Mouse (Mus musculus) C2C12 (cell line): ENCODE data around the gene Grb14. TPM values are rescaled to one million over a fixed set of nuclear protein-coding genes. Genes with fewer than 3 reads are reported as not detected.

Experiments
- H3K27me3 ChIP-seq: one replicate; pipeline ENCODE4 v1.6.1; 2011; ENCODE audit not compliant: control insufficient read depth, insufficient read depth, insufficient read length
- H3K36me3 ChIP-seq: one replicate; pipeline ENCODE4 v1.6.1; 2011; ENCODE audit not compliant: control insufficient read depth, insufficient read depth
- H3K4me3 ChIP-seq: one replicate; pipeline ENCODE4 v1.5.1; 2011; ENCODE audit warnings: mild to moderate bottlenecking, control low read depth; ENCODE audit not compliant: poor library complexity, insufficient read depth, severe bottlenecking
- H3K79me2 ChIP-seq: one replicate; pipeline ENCODE4 v1.6.1; 2011; ENCODE audit not compliant: control insufficient read depth, insufficient read depth
- H3K79me3 ChIP-seq: one replicate; pipeline ENCODE4 v1.6.1; 2011; ENCODE audit warnings: low read depth, control low read depth
- H3ac ChIP-seq: one replicate; pipeline ENCODE3; 2011; ENCODE audit warnings: low read depth; ENCODE audit not compliant: control insufficient read depth, insufficient read length
- CEBPB ChIP-seq: IDR thresholded peaks from one replicate; pipeline ENCODE4 v1.6.1; 2011; ENCODE audit warnings: low read depth, mild to moderate bottlenecking, control low read depth, moderate library complexity
- CTCF ChIP-seq: IDR thresholded peaks from one replicate; pipeline ENCODE4 v1.5.1; 2011; ENCODE audit not compliant: control insufficient read depth, insufficient read depth, insufficient read length
- FOSL1 ChIP-seq: IDR thresholded peaks from one replicate; pipeline ENCODE4 v1.8.0; 2011; ENCODE audit warnings: mild to moderate bottlenecking, low read length; ENCODE audit not compliant: poor library complexity, insufficient read depth, severe bottlenecking
- MAX ChIP-seq: IDR thresholded peaks from one replicate; pipeline ENCODE4 v1.6.1; 2011; ENCODE audit warnings: mild to moderate bottlenecking, control low read depth
- MYOD1 ChIP-seq: IDR thresholded peaks from one replicate; pipeline ENCODE4 v1.6.1; 2011; ENCODE audit warnings: low read depth; ENCODE audit not compliant: control insufficient read depth, insufficient read length
- MYOG ChIP-seq: IDR thresholded peaks from one replicate; pipeline ENCODE4 v1.6.1; 2011; ENCODE audit not compliant: control insufficient read depth, insufficient read length; ENCODE audit errors: extremely low read depth
- USF1 ChIP-seq: IDR thresholded peaks from one replicate; pipeline ENCODE4 v1.6.1; 2011; ENCODE audit warnings: low read depth, mild to moderate bottlenecking, control low read depth, moderate library complexity
- polyA plus RNA-seq: library from polyadenylated mRNA; unstranded; fragments of >200 nt; fragmentation: generic; extraction: Trizol; gene quantifications from one replicate; pipeline ENCODE4 v1.2.1, GENCODE M21; 2012; ENCODE audit warnings: missing spikeins

Gene Grb14
- polyA plus RNA-seq, 1 experiment: 0.32 TPM

DNA sequence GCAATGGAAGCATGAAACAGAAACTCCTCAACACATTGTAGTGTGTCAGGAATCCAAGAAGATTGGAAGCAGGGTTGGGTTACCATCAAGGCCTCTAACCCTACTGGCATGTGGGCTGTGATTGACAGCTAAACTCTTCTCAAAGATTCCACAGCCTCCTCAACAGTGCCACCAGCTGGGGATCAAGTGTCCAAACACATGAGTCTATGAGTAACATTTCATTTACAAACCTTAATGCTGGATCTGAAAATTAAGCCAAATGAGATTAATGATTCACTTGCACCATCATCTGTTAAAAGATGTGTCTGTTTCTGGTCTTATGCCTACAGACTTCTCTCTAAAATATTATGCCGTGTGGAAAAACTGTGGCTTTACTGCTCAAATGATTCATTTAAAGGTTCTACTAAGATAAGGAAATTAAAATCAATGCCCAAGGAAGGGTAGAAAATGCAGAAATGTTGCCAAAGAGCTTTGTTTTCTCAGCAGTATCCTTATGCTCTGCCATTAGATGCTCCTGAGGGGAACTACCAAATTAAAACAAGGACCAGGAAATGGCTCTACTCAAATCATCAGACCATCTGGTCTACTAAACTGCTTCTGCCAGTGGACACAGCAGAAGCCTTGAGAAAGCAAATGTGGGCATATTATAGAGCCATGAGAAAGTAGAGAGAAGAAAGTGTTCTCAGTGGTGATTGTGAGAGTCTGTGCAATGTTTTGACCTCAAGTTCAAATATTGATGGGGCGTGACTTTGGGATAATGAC is 35.2 kb downstream of the Grb14 start:
- no peak overlapping the region for H3K4me3 ChIP-seq
- no peaks in the 10 kb centered on the region for H3K79me3 ChIP-seq
- H3K36me3 ChIP-seq: no peaks in the 10 kb centered on the region
- no peak for TF ChIP-seq MYOG
- TF ChIP-seq MAX: no peak
- no peak for TF ChIP-seq MYOD1
- no peak for TF ChIP-seq CEBPB
- TF ChIP-seq USF1: no peak
- no peak for TF ChIP-seq CTCF
- no peak for TF ChIP-seq FOSL1
- no peak overlapping the region for H3ac ChIP-seq
- no peaks in the 10 kb centered on the region for H3K79me2 ChIP-seq
- no peaks in the 10 kb centered on the region for H3K27me3 ChIP-seq

DNA sequence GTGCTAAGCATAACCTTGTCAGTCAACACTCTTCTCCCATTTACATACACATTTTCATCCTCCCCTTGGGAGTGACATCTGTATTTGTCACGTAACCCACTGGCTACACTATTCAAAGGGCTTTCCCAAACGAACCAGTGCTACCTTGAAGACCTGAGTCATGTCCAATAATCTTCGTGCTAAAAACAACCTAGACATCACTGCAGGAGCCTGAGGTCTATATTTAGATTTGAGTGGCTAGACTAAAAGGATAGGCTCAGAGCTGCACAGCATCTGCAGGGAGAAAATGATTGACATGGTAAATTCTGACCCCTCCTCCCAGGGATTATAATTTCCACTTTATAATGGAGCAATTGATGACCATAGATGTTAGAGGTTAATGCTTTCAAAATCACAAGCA is 37.0 kb downstream of the Grb14 start:
- H3K36me3 ChIP-seq: no peaks in the 10 kb centered on the region
- H3K27me3 ChIP-seq: no peaks in the 10 kb centered on the region
- no peaks in the 10 kb centered on the region for H3K79me3 ChIP-seq
- H3K79me2 ChIP-seq: no peaks in the 10 kb centered on the region
- H3ac ChIP-seq: no peak overlapping the region
- H3K4me3 ChIP-seq: no peak overlapping the region
- no peak for TF ChIP-seq MAX
- TF ChIP-seq USF1: no peak
- no peak for TF ChIP-seq MYOG
- TF ChIP-seq CTCF: no peak
- TF ChIP-seq FOSL1: no peak
- TF ChIP-seq CEBPB: no peak
- no peak for TF ChIP-seq MYOD1

DNA sequence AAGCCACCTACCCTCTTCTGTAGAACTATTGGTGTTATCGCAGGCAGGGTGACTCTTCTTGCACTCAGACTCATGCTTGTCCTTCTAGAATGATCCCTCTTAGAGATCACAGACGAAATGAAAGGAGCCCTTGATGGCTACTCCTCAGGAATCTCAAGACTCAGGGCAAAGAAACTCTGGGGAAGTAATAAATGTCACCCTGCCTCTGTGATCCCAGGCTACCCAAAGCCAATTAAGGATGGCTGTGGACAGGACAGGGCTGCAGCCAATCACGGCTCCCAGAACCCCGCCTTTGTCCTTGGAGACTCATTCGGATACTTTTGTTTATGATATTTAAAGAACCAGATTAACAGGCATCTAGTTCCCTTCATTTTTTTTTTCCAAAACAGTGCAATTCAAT is 49.2 kb downstream of the Grb14 start:
- no peak overlapping the region for H3ac ChIP-seq
- no peaks in the 10 kb centered on the region for H3K36me3 ChIP-seq
- H3K4me3 ChIP-seq: no peak overlapping the region
- H3K79me2 ChIP-seq: no peaks in the 10 kb centered on the region
- H3K79me3 ChIP-seq: no peaks in the 10 kb centered on the region
- TF ChIP-seq CTCF (no peak), MAX (no peak), CEBPB (no peak), FOSL1 (no peak), MYOD1 (no peak), USF1 (no peak), MYOG (no peak)
- no peaks in the 10 kb centered on the region for H3K27me3 ChIP-seq

DNA sequence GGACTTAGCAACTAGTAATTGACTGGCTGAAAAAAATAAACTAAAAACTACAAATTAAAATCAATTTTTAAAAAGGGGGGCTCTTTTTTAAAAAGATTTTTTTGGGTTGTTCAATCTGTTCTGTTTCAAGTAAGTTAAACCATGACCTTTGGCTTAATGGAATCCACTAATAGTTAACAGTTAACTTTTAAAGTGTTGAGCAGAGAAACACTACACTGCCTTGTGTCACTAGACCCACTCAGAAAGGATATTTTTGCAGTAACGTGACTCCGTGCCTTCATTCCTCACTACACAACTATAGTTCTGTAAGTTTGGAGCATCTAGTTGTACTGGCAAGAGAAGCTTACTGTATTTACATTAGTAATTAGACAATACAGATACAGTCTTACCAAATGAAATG is 50.2 kb downstream of the Grb14 start:
- no peaks in the 10 kb centered on the region for H3K27me3 ChIP-seq
- no peaks in the 10 kb centered on the region for H3K79me3 ChIP-seq
- H3ac ChIP-seq: no peak overlapping the region
- TF ChIP-seq CEBPB (no peak), FOSL1 (no peak)
- H3K79me2 ChIP-seq: no peaks in the 10 kb centered on the region
- no peak overlapping the region for H3K4me3 ChIP-seq
- H3K36me3 ChIP-seq: no peaks in the 10 kb centered on the region

DNA sequence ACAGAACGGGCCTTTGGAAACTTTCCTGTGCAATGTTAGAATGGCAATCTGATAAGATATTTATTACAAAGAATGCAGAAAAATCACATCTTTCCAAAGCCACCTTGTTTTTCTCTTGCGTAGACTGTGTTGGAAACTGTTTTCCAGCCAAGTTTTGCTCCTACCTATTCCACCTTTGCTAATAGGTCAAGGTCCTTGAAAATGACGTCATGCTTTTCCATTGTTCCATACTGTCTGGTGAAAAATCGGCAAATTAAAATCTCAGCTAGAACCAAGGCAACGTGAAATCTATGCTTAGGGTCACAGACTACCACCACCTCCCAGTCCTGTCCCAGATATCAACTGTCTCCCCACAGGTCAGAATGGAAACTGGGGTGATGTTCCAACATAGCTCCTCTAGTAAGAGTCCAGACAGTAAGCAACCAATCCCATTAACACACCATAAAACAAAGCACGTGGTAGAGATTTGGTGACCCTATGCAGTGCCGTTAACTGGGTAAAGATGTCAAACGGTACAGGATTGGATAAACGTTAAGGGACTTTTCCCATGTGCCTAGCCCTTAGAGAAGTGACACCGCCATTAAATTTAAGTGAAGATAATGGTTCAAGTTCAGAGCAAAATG is 50.9 kb downstream of the Grb14 start:
- Histone ChIP-seq H3K79me3 (no peaks in the 10 kb centered on the region), H3K27me3 (no peaks in the 10 kb centered on the region), H3K36me3 (no peaks in the 10 kb centered on the region), H3K4me3 (no peak overlapping the region), H3ac (no peak overlapping the region), H3K79me2 (no peaks in the 10 kb centered on the region)
- TF ChIP-seq MYOD1 (no peak), CEBPB (no peak), MAX (no peak), MYOG (no peak), FOSL1 (no peak)

DNA sequence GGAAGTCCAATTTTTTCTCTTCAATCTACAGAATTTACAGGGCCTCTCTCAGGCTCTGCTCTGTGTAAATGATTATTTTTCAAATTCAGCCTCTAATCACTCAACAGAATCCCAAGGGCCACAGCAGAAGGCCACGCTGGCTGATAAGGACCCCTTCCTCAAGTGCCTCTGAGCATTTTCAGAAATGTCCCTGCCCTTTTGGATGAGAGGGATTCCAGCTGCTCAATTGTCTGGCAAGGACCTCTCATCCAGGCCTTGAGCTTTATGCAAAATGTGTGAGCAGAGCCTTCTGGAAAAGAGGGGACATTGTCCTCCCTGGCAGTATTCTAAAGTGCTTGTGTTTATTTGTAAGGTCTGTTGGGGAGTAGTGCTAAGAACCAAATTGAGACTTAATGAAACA is 51.7 kb downstream of the Grb14 start:
- Histone ChIP-seq H3K27me3 (no peaks in the 10 kb centered on the region), H3K79me2 (no peaks in the 10 kb centered on the region), H3K4me3 (no peak overlapping the region), H3K79me3 (no peaks in the 10 kb centered on the region), H3K36me3 (no peaks in the 10 kb centered on the region), H3ac (no peak overlapping the region)
- TF ChIP-seq FOSL1 (no peak), CTCF (no peak), CEBPB (no peak), MAX (no peak), MYOD1 (no peak), MYOG (no peak), USF1 (no peak)
